Mouse (Mus musculus) forebrain, embryonic 12.5 days (tissue): Measurements from ENCODE around the gene Ctbp2. TPM values are rescaled to one million over a fixed set of nuclear protein-coding genes. Genes with fewer than 3 reads are reported as not detected.

Source experiments
- ATAC-seq: fragments of 200-750 bp; cut with Nextera tagmentation; 2 replicates; pipeline ENCODE4 v1.8.0; 2017; ENCODE audit warnings: moderate TSS enrichment; ENCODE audit not compliant: low FRiP score
- H3K27ac ChIP-seq: fragments of 300-500 bp; sonication (generic); 2 replicates; pipeline ENCODE4 v1.5.1; 2016; ENCODE audit warnings: mild to moderate bottlenecking
- H3K27me3 ChIP-seq: fragments of 300-500 bp; sonication (generic); 2 replicates; pipeline ENCODE4 v1.6.1; 2016; ENCODE audit warnings: mild to moderate bottlenecking
- H3K36me3 ChIP-seq: fragments of 300-500 bp; sonication (generic); replicated peaks from 2 replicates; pipeline ENCODE4 v1.6.1; 2016; ENCODE audit warnings: mild to moderate bottlenecking
- H3K4me1 ChIP-seq: fragments of 300-500 bp; sonication (generic); 2 replicates; pipeline ENCODE4 v1.6.1; 2016
- H3K4me2 ChIP-seq: fragments of 300-500 bp; sonication (generic); 2 replicates; pipeline ENCODE4 v1.6.1; 2016; ENCODE audit warnings: mild to moderate bottlenecking, moderate library complexity
- H3K4me3 ChIP-seq: fragments of 300-500 bp; sonication (generic); replicated peaks from 2 replicates; pipeline ENCODE4 v1.5.1; 2016; ENCODE audit warnings: mild to moderate bottlenecking
- H3K9ac ChIP-seq: fragments of 300-500 bp; sonication (generic); 2 replicates; pipeline ENCODE4 v1.6.1; 2016; ENCODE audit warnings: mild to moderate bottlenecking
- H3K9me3 ChIP-seq: fragments of 300-500 bp; sonication (generic); 2 replicates; pipeline ENCODE4 v1.6.1; 2016
- WGBS: fragments of 180-500 bp; shearing (Covaris S2); methylation state at CpG from one replicate; pipeline ENCODE4 v1.1.7; 2016; 5-methylcytosine and 5-hydroxymethylcytosine counted together
- polyA plus RNA-seq: library from polyadenylated mRNA; unstranded; fragments of >200 nt; fragmentation: Nextera tagmentation; extraction: Ambion mirVana; gene quantifications from 2 replicates; pipeline ENCODE4 v1.2.1, GENCODE M21; 2016

Gene Ctbp2
- polyA plus RNA-seq, 1 experiment from 2014 or later: 133 TPM

- Histone ChIP-seq H3K4me2 (no peak overlapping the region), H3K4me3 (no peak overlapping the region), H3K27me3 (no peaks in the 10 kb centered on the region), H3K36me3 (peaks cover 17% of the 10 kb centered on the region), H3K27ac (peak overlapping the region; percentile 80), H3K9ac (no peak overlapping the region), H3K9me3 (no peaks in the 10 kb centered on the region), H3K4me1 (peaks cover 65% of the 10 kb centered on the region)
- peak; percentile 45; the same call in 1 of the 2 replicates for ATAC-seq
- WGBS: 47% methylated on average over 7 of the region's 7 CpGs
Observed at GRCm38 (mm10) chr7:133067321-133067841, 56.8 kb downstream of the Ctbp2 start.

- peaks cover 59% of the 10 kb centered on the region for H3K4me1 ChIP-seq
- H3K36me3 ChIP-seq: peaks cover 17% of the 10 kb centered on the region
- no peak for ATAC-seq
Observed at GRCm38 (mm10) chr7:133066776-133067175, 57.4 kb downstream of the Ctbp2 start.

GRCm38 (mm10) chr7:133062055-133062454 is 62.1 kb downstream of the Ctbp2 start:
- 89% methylated on average over 3 of the region's 3 CpGs for WGBS
- H3K27ac ChIP-seq: no peak overlapping the region
- no peak overlapping the region for H3K4me2 ChIP-seq
- peaks cover 23% of the 10 kb centered on the region for H3K36me3 ChIP-seq
- no peaks in the 10 kb centered on the region for H3K9me3 ChIP-seq
- ATAC-seq: no peak
- H3K4me3 ChIP-seq: no peak overlapping the region
- H3K9ac ChIP-seq: no peak overlapping the region
- H3K4me1 ChIP-seq: peaks cover 32% of the 10 kb centered on the region
- H3K27me3 ChIP-seq: no peaks in the 10 kb centered on the region

More at GRCm38 (mm10) chr7:133066776-133067175, 57.4 kb downstream of the Ctbp2 start:
- Histone ChIP-seq H3K4me3 (no peak overlapping the region), H3K4me2 (no peak overlapping the region), H3K9me3 (no peaks in the 10 kb centered on the region), H3K9ac (no peak overlapping the region), H3K27ac (peak overlapping the region; percentile 80), H3K27me3 (no peaks in the 10 kb centered on the region)
- WGBS: 45% methylated on average over 6 of the region's 6 CpGs

DNA sequence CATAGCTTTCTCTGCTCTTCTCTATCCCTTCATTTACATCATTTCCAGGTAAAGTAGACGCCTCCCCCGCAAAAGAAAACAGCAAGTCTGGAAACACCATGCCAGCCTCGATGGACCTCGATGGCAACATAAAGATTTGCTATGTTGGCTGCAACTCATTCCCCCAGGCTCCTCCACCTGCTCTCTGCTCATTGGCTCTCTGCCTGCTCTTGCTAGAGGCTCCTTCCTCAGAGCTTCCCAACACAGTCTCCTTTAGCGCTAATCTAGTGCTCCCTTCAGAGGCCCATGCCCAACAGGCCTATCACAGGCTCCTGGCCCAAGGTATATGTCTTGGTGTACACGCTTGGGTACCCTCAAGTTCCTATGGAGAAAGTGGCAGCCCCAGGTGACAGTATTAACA is 64.0 kb downstream of the Ctbp2 start:
- H3K4me2 ChIP-seq: no peak overlapping the region
- H3K27ac ChIP-seq: no peak overlapping the region
- no peaks in the 10 kb centered on the region for H3K27me3 ChIP-seq
- 87% methylated on average over 6 of the region's 6 CpGs for WGBS
- H3K9me3 ChIP-seq: no peaks in the 10 kb centered on the region
- H3K4me1 ChIP-seq: peaks cover 18% of the 10 kb centered on the region
- no peak overlapping the region for H3K4me3 ChIP-seq
- peaks cover 22% of the 10 kb centered on the region for H3K36me3 ChIP-seq
- H3K9ac ChIP-seq: no peak overlapping the region
- ATAC-seq: no peak

GRCm38 (mm10) chr7:133059517-133060104 is 64.5 kb downstream of the Ctbp2 start:
- no peaks in the 10 kb centered on the region for H3K9me3 ChIP-seq
- peaks cover 18% of the 10 kb centered on the region for H3K4me1 ChIP-seq
- H3K4me2 ChIP-seq: no peak overlapping the region
- peaks cover 23% of the 10 kb centered on the region for H3K36me3 ChIP-seq
- H3K9ac ChIP-seq: no peak overlapping the region
- 0 out of 2 replicates have a peak overlapping the region, but pooled peaks have one; percentile 6 for H3K27ac ChIP-seq
- WGBS: 75% methylated on average over 9 of the region's 9 CpGs
- H3K4me3 ChIP-seq: no peak overlapping the region
- no peaks in the 10 kb centered on the region for H3K27me3 ChIP-seq
- no peak for ATAC-seq

DNA sequence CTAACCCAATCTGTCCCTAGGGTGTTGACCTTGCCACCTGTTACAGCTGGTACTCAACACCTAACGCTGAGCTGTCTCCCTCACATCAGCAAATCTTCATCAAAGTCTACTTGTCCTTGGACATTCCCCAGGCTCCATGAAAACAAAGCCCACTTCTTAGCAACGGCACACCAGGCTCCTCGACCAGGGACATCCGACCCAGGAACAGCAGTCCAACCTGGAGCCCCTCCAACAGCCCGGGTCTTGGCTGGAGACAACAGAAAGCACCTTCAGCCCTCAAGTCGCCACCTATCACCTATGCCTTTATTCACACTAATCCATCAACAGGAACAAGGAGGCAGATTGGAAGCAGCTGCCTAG is 65.0 kb downstream of the Ctbp2 start:
- ATAC-seq: no peak
- Histone ChIP-seq H3K4me2 (no peak overlapping the region), H3K4me1 (peaks cover 19% of the 10 kb centered on the region), H3K9ac (no peak overlapping the region), H3K9me3 (no peaks in the 10 kb centered on the region), H3K27ac (no peak overlapping the region), H3K4me3 (no peak overlapping the region), H3K36me3 (peaks cover 18% of the 10 kb centered on the region), H3K27me3 (no peaks in the 10 kb centered on the region)
- 84% methylated on average over 6 of the region's 6 CpGs for WGBS

DNA sequence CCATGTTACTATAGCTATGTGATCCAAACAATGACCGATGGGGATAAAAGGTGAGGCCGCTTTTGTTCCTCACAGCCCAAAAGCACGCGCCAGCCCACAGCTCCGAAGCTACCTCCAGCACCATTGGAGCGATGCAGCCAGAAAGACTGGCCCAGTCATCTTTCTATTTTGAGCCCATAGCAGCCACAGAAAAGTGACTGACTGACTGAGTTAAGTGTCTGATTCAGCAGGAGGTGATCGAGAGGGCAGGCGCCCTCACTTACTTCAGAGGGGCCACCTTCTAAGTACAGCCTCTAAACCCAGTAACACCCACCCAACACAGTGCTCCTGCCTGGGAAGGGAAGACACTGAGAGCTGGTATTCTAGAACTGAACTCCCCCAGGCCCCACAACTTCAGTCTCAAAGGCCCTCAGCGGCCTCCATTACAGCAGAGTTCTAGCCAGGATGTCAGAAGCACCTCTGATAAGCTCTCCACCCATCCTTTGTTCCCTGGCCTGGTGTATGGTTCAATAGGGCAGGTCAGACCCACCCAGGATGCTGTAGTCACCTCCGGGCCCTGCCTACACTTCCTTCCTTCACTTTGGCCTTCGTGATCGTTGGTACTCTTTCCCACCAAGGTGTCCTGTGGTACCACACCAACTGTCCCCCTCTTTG is 65.5 kb downstream of the Ctbp2 start:
- H3K27me3 ChIP-seq: no peaks in the 10 kb centered on the region
- no peak for ATAC-seq
- H3K9me3 ChIP-seq: no peaks in the 10 kb centered on the region
- H3K36me3 ChIP-seq: peaks cover 17% of the 10 kb centered on the region
- H3K4me3 ChIP-seq: no peak overlapping the region
- H3K9ac ChIP-seq: no peak overlapping the region
- peaks cover 24% of the 10 kb centered on the region for H3K4me1 ChIP-seq
- H3K27ac ChIP-seq: no peak overlapping the region
- H3K4me2 ChIP-seq: no peak overlapping the region
- 94% methylated on average over 12 of the region's 12 CpGs for WGBS

- Histone ChIP-seq H3K9me3 (no peaks in the 10 kb centered on the region), H3K4me2 (no peak overlapping the region), H3K4me1 (peaks cover 24% of the 10 kb centered on the region), H3K27me3 (no peaks in the 10 kb centered on the region), H3K27ac (no peak overlapping the region), H3K9ac (no peak overlapping the region), H3K4me3 (no peak overlapping the region), H3K36me3 (peaks cover 27% of the 10 kb centered on the region)
- no peak for ATAC-seq
- 95% methylated on average over 8 of the region's 8 CpGs for WGBS
Observed at GRCm38 (mm10) chr7:133056924-133057323, 67.2 kb downstream of the Ctbp2 start.

GRCm38 (mm10) chr7:133054486-133054885 is 69.7 kb downstream of the Ctbp2 start:
- Histone ChIP-seq H3K27me3 (no peaks in the 10 kb centered on the region), H3K4me2 (no peak overlapping the region), H3K9ac (no peak overlapping the region), H3K36me3 (peaks cover 30% of the 10 kb centered on the region), H3K9me3 (no peaks in the 10 kb centered on the region), H3K4me3 (no peak overlapping the region), H3K4me1 (peaks cover 16% of the 10 kb centered on the region), H3K27ac (no peak overlapping the region)
- 94% methylated on average over 5 of the region's 5 CpGs for WGBS
- ATAC-seq: no peak

DNA sequence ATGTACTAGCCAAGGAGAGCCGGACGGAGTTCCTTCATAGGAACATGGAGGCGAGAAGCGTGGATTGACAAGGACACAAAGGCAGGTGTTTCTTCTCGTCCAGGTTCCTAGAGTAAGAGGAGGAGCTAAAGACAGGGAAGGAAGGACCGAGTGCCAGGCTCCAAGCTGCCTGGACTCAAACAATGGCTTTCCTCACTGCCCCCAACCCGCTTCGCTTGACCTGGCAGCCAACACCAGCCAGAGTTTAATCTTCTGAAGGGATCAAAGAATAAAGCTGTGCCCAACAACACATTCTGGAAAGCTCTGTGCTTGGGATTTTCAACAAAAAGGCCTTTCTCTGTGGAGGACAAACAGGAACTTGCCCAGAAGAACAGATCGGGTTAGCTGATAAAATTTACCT is 70.4 kb downstream of the Ctbp2 start:
- Histone ChIP-seq H3K27me3 (no peaks in the 10 kb centered on the region), H3K36me3 (peaks cover 30% of the 10 kb centered on the region), H3K4me3 (no peak overlapping the region), H3K9ac (no peak overlapping the region), H3K4me1 (peaks cover 10% of the 10 kb centered on the region), H3K9me3 (no peaks in the 10 kb centered on the region), H3K27ac (0 out of 2 replicates have a peak overlapping the region, but pooled peaks have one; percentile 3), H3K4me2 (no peak overlapping the region)
- 71% methylated on average over 9 of the region's 9 CpGs for WGBS
- no peak for ATAC-seq

DNA sequence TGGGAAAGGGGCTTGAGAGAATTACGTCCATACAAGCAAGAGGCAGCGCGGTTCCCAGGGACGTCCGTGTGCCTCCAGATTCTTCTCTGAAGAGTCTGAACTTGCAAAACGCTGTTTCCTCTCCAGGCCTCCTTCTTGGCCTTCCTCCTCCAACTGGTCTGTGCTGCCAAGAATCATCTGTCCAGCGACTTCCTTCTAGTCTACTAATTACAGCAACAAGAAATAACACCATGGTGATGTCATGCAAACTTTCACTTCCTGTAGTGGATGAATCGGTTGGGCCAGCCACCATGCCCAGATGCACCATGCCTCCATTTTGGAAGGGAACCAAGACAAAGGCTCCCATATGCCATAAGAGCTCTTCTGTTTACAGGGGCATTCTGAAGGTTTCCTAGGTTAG is 71.3 kb downstream of the Ctbp2 start:
- WGBS: 91% methylated on average over 8 of the region's 8 CpGs
- H3K4me3 ChIP-seq: no peak overlapping the region
- peaks cover 9% of the 10 kb centered on the region for H3K4me1 ChIP-seq
- no peak for ATAC-seq
- H3K9ac ChIP-seq: no peak overlapping the region
- peaks cover 30% of the 10 kb centered on the region for H3K36me3 ChIP-seq
- no peak overlapping the region for H3K4me2 ChIP-seq
- no peak overlapping the region; the same call in 1 of the 2 replicates for H3K27ac ChIP-seq
- H3K9me3 ChIP-seq: no peaks in the 10 kb centered on the region
- no peaks in the 10 kb centered on the region for H3K27me3 ChIP-seq

DNA sequence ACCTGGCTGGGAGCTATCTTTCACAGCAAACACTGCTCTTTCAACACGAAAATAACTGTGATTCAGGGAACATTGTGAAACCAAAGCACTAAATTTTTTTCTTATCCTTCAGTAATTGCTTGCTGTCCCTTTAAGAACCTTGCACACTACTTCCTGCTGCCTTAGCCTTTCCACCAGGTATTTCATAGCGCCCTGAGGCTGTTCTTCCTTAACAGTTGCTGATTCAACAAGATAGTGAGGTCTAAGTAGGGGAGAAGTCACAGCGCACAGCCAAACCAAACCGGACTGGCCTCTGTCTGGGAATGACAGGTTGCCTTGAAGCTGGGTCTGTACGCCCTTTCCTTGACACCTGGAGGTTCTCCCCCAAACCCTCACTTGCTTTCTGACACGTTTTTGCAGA is 73.5 kb downstream of the Ctbp2 start:
- Histone ChIP-seq H3K4me2 (no peak overlapping the region), H3K36me3 (peaks cover 20% of the 10 kb centered on the region), H3K27ac (no peak overlapping the region), H3K4me1 (peaks cover 9% of the 10 kb centered on the region), H3K9ac (no peak overlapping the region), H3K9me3 (no peaks in the 10 kb centered on the region), H3K4me3 (no peak overlapping the region), H3K27me3 (no peaks in the 10 kb centered on the region)
- WGBS: 83% methylated on average over 6 of the region's 6 CpGs
- no peak for ATAC-seq
